Mouse (Mus musculus): ENCODE results near the gene Fancf.
A peak's percentile ranks its signal among the peaks of the same experiment; 100 is the strongest.

Gene Fancf

GRCm38 (mm10) chr7:51862097-51862492 is at the start of gene Fancf:
TSS of gene Fancf (minus strand) at chr7:51862267.
- peak; percentile 84 for DNase-seq (ENCODE audit: low read depth, low spot score)

- no peak for DNase-seq (ENCODE audit: low read depth, low spot score)
Observed at GRCm38 (mm10) chr7:51899066-51899465, 37.0 kb upstream of the Fancf start.

DNA sequence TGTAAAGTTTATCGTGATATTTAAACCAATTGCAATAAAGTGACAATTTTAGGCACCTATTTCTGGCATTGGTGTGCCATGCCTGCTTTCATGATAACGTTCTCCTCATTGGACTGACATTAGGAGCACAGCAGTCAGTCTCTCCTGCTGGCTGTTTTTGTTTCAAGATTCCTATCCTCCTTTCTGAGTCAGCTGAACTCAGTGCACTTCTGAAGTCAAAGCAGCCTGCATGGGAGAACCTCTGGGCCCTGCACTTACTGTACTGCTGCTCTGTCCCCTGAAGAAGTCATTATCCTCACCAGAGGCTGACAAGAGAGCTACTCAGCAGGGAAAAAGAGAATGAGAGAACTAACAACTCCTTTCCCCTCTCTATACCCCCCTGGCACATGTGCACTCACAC is 32.9 kb upstream of the Fancf start:
- peak; percentile 44 for DNase-seq (ENCODE audit: low read depth, low spot score)

GRCm38 (mm10) chr7:51894133-51894801 is 32.2 kb upstream of the Fancf start:
- DNase-seq (ENCODE audit: low read depth, low spot score): no peak

- no peak for DNase-seq (ENCODE audit: low read depth, low spot score)
Observed at GRCm38 (mm10) chr7:51893008-51893407, 30.9 kb upstream of the Fancf start.

DNA sequence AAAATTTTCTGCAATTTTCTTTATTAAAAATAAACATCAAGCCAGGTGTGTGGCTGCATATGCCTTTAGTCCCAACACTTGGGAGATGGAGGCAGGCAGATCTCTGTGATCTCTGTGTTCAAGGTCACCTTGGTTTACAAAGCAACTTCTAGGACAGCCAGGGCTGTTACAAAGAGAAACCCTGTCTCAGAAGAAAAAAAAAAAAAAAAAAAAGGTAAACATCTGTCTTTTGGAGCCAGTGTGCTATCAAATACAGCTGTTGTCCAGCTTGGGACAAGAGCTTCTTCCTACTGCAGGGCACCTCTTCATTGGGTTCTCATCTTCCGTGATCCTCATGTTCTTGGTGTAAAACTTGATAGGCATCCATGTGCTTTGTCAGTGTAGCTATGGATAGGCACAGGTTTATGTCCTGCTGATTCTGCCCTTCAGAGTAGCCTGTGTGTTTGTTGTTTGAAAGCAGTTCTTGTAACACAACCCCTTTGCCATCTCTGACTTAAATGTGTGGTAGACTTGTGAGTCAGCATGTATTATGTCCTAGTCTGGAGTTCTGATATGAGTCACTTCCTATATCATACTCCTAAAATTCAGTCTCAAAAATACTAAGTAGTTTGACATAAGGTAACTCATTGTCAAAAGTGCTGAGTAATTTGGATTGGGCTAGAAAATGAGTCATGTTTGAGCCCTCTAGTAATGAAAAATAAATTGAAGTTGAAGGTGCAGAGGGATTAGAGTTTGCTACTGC is 30.3 kb upstream of the Fancf start:
- DNase-seq (ENCODE audit: low read depth, low spot score): peak; percentile 85

- DNase-seq (ENCODE audit: low read depth, low spot score): no peak
Observed at GRCm38 (mm10) chr7:51889601-51890000, 27.5 kb upstream of the Fancf start.

DNA sequence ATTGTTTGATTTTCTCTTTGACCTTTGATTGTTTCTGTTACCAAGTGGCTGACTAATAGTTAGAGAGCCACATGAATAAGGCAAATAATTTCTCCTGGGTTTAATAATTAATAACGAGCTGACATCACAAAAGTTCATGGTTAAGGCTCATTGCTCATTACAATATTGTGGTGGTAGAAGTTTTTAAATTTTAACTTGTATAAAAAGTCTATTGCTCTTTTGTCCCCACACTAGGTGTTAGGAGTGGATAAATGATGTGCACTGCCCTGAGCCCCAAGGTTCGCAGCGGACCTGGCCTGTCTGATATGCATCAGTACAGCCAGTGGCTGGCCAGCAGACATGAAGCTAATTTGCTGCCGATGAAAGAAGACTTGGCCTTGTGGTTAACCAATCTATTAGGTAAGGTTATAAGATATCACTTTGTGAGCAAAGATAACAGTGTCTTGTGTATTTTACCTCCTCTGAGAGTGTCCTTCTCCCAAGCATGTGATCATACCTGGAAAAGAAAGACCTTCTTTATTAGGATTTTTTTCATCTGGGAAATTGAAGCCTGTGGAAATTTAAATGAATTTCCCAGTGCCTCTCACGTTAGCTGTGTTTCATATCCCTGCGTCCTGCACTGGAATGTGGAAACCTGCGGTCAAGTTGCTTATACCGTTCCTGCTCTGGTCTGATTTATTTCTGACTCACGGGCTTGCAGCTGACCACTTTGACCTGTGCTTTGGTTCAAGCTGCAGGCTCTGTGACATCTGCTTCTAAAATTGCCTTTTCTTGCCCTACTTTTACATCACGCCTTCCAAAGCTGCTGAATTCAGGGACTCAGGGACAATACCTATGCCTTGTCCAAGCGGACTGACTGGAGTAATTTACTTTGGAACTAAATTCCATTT is 25.9 kb upstream of the Fancf start:
- peak; percentile 42 for DNase-seq (ENCODE audit: low read depth, low spot score)

DNA sequence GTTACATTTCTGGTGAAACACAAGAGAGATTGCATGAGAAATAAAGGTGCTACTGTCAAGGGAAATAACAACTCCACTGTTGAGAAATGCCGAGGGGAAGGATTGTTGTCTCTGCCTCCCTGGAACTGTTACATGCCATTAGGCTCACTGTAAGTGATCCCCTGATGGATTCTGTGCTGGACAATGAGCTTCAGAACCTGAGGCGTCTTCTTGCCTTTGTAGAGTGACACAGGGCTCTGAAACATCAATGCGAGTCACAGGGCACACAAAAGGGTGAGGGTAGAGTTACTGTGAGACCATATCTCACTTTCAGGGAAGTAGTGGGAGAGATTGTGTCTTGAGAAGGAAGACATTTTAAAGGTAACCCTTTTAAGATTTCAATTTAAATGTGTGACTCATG is 23.3 kb upstream of the Fancf start:
- no peak for DNase-seq (ENCODE audit: low read depth, low spot score)

- DNase-seq (ENCODE audit: low read depth, low spot score): peak; percentile 44
Observed at GRCm38 (mm10) chr7:51880121-51880520, 18.1 kb upstream of the Fancf start.

GRCm38 (mm10) chr7:51879136-51879723 is 17.2 kb upstream of the Fancf start:
- DNase-seq (ENCODE audit: low read depth, low spot score): peak; percentile 73

DNA sequence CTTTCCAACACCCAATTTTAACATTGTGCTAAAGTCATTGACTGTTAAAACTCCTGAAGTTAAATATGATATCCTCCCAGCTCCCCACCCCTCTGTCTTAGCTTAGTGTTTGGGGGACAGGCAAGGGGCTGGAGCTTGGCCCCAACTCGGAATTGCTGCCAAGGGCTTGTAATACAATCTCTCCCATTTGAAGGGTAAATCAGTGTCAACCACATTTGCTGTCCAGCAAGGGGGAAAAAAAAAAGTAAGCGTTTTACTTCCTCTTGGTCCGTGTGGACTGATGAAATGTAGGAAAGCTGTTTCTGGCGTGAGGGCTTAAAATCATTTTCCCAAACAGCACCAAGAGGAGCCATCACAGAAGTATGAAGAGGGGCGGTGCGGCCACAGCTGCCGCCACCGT is 16.7 kb upstream of the Fancf start:
- DNase-seq (ENCODE audit: low read depth, low spot score): peak; percentile 66

DNA sequence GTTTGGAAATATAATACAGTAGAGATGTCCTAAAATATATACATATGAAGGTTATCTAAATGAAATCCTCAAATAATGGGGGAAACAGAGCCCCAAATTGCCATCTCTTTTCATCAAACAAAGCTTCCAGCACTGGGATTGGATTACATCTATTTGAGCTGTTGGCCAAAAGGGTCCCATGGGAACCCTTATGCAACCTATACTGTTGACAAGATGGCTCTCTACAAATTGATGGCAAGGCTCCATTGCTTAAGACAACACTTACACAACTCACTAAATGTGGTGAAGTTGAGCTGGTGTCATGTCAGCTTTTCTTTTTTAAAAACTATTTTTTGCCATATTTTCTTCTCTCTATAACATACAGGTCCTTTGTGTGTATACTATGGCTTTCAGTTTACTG is 14.2 kb upstream of the Fancf start:
- no peak for DNase-seq (ENCODE audit: low read depth, low spot score)

GRCm38 (mm10) chr7:51872597-51872996 is 10.5 kb upstream of the Fancf start:
- no peak for DNase-seq (ENCODE audit: low read depth, low spot score)

GRCm38 (mm10) chr7:51872041-51872440 is 10.0 kb upstream of the Fancf start:
- DNase-seq (ENCODE audit: low read depth, low spot score): no peak

GRCm38 (mm10) chr7:51867983-51868382 is 5.9 kb upstream of the Fancf start:
- peak; percentile 50 for DNase-seq (ENCODE audit: low read depth, low spot score)

DNA sequence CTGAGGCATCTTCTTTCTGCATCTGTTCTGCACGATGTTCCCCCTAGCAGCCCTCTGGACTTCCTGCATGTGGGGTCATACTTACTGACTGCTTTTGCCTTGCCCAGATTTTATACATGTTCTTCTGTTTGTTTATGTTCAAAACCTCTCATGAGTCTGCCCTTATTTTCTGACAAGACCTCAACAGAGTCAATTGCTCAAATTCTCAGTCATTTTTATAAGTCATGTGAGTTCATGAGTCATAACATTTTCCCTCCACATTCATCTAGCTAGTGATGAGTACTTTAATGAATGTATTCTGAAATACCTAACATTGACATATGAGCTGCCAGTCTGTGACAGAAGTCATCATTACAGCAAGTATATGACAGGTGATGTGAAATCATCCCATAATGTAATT is 3.3 kb upstream of the Fancf start:
- DNase-seq (ENCODE audit: low read depth, low spot score): peak; percentile 59

- DNase-seq (ENCODE audit: low read depth, low spot score): no peak
Observed at GRCm38 (mm10) chr7:51862842-51863241, 775 bp upstream of the Fancf start.

GRCm38 (mm10) chr7:51861250-51862096 is 594 bp downstream of the Fancf start, which contains the start of gene Gas2:
TSS of gene Gas2 (plus strand) at chr7:51862015.
- no peak for DNase-seq (ENCODE audit: low read depth, low spot score)

GRCm38 (mm10) chr7:51851890-51852507 is 10.1 kb downstream of the Fancf start:
- no peak for DNase-seq (ENCODE audit: low read depth, low spot score)

Data from 3T3-L1 (cell line).